Mouse (Mus musculus) small intestine, adult 2 months (tissue): ENCODE data around the gene Zdhhc21.

Source experiments
- CTCF ChIP-seq: fragments of 200-500 bp; IDR thresholded peaks from 2 replicates; pipeline ENCODE4 v1.5.1; 2012; ENCODE audit warnings: low read depth, mild to moderate bottlenecking, control low read depth, inconsistent platforms, low read length, moderate library complexity, mixed read lengths; ENCODE audit not compliant: insufficient replicate concordance, insufficient read length; ENCODE audit errors: extremely low read depth
- POLR2A ChIP-seq: fragments of 200-500 bp; IDR thresholded peaks from 2 replicates; pipeline ENCODE4 v1.6.1; 2012; ENCODE audit warnings: low read depth, mild to moderate bottlenecking, control low read depth, inconsistent platforms, low read length, moderate library complexity

GRCm38 (mm10) chr4:82831155-82831554 lies 28.6 kb downstream of the Zdhhc21 start:
- TF ChIP-seq CTCF (no peak), POLR2A (no peak)
